Mouse (Mus musculus): ENCODE measurements at regions not wholly inside any gene's neighbourhood (a gene's known extent, or its start where the extent isn't known, plus 50 kb on each side); places are given as distances from the start of the nearest gene placed in this dataset.
"Not testable (repeated sequence)": the region's sequence is repeated elsewhere in the genome, so short reads cannot be mapped to it uniquely, and the experiment has no call there.

DNA sequence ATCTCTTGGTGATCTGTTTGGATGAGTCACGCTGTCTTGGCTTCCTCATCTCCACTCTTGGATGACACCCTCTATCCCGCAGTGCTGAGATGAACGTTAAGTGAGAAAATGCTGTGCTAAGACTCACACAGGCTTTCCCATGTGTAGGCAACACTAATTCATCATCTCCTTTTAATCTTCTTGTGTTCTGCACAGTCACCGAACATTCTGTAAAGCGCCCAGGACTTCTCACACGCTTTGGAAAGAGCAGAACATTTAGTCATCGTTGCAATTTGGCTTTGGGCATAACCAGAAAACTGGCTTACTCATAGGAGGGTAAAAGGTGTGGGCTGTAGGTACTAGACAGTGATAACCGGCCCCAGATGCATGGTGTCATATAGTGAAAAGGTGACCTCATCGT lies 94.9 kb downstream of the Plppr4 start:
- DNase-seq (ENCODE audit: low read depth, low spot score), result no peak

DNA sequence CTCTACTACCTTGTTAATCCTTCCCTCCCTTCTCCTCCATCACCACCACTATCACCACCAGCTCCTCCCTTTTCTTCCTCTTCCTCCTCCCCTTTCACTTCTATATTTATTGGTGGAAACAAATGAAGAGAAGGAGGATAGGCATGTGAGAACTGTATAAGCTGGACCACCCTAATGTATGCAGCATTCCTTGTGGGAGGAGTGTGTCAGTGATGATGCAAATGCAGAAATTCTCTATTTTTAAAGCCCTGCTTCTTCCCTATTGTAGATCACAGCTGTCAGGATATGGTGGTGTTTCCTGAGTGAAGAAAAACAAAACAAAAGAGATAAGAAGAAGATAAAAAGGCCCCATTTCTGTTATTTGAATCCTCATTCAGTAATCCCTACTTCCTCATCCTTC lies 112.8 kb downstream of the Plppr4 start:
- DNase-seq (ENCODE audit: low read depth, low spot score), result no peak

DNA sequence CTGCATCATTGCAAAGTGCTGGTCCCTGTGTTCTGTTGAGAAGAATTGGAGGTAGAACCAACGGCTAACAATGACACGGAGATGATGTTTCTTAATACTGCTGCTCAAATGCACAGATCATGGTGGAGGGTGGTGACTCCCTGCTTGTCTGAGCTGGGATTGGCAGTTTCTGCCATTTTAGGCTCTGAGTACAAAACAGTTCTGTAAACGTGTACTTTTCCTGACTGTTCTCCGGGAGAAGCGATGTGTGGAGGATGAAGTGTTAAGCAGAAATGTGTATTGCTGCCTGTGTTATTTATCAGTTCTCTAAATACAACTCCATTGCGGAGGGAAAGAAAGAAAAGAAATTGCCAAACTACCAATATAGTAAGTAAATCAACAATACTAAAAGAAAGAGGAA lies 118.9 kb downstream of the Plppr4 start:
- DNase-seq (ENCODE audit: low read depth, low spot score), result no peak

DNA sequence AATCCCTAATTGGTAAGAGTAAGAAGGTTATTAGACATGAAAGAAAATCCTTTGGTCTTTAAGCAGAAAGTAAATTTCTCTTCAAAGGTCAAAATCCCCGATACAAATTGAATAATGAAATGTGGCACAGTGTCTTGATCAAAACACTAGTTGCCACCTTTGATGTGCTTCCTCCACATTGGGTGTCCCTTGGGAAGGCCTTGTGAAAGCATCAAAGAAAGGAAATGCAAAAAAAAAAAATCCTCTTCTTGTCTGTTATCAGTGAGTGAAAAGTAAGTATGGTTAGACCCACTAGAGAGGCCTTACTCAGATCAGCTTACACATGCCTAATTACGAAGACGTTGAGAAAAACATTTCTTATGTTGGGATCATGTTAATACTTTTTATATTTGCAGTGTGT lies 134.1 kb downstream of the Plppr4 start:
- DNase-seq (ENCODE audit: low read depth, low spot score), result no peak

DNA sequence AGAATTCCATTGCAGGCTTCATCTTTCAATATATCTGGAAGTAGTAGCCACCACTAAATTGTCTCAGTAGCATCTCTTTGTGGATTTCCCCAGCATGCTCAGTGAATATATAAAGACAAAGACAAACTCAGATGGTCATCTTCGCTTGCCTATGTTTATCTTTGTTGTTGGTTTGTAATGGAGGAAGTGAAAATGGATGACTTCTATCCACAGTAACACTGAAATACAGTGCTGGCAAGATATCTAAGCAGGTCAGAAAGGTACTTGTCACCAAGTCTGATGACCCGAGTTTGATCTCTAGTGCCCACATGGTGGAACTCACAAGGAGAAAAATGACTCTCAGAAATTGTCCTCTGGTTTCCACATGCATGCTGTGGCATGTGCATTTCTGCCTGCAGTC lies 135.6 kb downstream of the Plppr4 start:
- no peak for DNase-seq (ENCODE audit: low read depth, low spot score)

DNA sequence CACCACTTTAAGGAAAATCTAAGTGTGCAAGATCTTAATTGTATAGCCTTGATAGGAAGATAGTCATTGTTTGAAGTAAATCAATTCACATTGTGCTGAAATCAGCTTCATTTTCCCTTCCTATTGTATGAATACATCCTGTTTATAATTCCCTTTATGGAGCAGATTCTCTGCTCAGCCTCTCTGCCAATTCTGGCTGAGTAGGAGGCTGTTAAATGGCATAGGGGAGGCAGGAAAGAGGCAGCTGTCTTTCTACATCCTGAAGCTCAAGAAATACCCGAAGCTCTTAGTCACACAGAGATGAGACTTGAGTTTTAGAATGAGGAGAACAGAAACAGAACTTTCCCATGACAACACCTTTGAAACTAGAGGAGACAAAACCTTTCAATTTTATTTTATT lies 142.7 kb downstream of the Plppr4 start:
- DNase-seq (ENCODE audit: low read depth, low spot score), result no peak

DNA sequence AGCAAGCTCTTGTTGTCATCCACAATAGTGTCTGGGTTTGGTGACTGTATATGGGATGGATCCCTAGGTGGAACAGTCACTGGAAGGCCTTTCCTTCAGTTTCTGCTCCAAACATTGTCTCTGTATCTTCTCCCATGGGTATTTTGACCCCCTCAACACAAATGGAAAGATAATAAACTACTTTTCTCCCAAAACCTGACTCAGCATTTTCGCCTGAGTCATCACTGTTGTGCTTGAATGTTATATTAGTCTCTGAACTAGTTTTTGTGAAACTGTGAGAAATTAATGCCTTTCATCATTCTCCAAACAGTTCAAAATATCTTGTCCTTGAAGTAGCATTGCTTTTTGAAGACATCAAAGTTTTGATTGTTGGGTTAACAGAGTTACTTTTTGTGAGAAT lies 168.8 kb downstream of the Plppr4 start:
- DNase-seq (ENCODE audit: low read depth, low spot score), result no peak

DNA sequence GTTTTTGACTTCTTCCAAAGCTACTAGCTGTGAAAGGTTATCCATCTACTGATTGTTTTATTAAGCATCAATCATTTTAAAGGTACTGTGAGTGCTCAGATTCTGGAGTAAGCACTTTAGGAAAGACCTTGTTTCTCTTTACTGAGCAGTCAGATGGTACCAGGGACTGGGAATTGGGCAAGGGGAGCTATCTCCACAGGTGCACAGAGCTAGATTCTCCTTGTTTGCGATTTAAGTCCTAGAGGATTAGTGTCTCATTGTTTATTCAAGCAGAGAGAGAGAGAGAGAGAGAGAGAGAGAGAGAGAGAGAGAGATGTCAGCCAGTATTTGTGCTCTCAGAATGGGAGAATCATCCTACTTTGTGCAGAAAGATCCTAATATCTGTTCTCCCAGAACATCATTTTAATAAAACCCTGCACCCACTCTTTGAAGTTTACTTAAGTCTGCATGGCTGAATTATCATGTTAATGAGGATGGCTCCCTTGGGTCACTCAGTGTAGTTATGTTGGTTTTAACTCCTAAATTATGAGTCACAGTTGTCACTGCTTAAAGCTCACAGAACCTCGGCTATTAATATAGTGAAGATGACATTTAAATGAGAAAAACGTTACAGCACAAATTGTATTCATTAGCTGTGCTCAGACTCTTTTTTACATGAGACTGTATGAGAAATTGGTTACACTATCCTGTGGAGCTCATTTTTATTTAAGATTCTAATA lies 171.7 kb downstream of the Plppr4 start:
- no peak for DNase-seq (ENCODE audit: low read depth, low spot score)

DNA sequence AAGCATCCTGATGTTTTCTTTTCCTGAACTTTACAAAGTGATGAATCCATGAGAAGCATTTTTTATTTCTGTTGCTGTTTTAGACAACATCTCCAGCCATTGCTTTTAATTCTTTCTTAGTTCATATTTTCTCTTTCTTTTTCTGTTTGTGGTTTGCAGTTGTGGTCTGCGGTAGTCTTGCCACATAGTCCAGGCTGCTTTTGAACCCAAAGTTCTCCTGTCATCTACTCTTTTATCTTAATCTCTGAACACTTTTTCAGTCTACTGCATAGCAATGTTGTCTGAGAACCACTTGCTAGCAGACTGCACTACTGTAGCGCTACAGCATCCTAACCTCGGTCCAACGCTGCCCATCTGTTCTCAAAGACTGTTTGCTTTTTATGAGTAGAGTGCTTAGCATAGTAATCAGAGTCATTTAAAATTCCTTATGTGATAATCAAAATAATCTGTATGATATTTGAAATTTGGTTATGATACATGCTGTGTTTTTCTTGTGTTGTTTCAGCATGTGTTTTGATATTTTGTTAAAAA lies 177.0 kb downstream of the Plppr4 start:
- DNase-seq (ENCODE audit: low read depth, low spot score), result no peak

DNA sequence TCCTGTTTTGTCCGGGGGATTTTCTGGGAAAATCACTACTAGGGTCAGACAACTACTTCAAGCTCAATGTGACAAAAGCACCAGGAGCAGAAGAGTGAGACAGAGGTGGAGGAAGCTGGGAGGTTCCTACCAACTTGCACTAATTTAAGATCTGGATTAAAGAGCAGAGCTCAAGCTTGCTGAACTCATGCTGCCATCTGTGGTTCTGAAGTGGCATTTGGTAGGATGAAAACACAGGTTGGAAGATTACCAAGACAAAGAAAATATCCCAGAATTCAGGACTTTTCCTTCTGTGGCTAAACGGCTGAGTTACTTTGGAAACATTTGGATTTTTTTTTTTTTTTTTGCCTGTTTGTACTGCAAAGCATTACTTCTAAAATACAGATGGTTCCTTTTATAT lies 190.9 kb downstream of the Plppr4 start:
- no peak for DNase-seq (ENCODE audit: low read depth, low spot score)

DNA sequence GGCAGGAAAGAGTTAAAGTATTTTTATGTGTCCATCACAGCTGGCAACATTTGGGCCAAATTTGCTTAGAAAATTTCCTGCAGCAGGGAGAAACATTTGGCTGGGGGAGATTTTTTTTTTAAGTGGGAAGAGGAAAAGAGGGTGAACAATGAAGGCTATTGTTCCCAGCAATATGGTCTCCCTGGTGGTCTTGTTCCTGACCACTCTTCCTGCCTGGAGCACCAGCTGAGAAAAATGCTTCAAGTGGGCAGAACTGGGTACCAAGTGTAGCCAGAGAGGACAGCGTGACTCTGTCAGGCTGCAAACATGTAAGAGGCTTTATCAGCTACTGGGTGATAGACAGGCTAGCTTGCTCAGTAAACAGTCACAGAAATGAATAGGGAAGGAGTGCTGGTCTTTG lies 194.3 kb upstream of the Palmd start:
- no peak for DNase-seq (ENCODE audit: low read depth, low spot score)

DNA sequence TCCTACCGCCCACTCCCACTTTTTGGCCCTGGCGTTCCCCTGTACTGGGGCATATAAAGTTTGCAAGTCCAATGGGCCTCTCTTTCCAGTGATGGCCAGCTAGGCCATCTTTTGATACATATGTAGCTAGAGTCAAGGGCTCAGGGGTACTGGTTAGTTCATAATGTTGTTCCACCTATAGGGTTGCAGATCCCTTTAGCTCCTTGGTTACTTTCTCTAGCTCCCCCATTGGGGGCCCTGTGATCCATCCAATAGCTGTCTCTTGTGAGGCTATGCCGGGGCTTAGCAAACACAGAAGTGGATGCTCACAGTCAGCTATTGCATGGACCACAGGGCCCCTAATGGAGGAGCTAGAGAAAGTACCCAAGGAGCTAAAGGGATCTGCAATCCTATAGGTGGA lies 191.9 kb upstream of the Palmd start:
- not testable (repeated sequence) for DNase-seq (ENCODE audit: low read depth, low spot score)

DNA sequence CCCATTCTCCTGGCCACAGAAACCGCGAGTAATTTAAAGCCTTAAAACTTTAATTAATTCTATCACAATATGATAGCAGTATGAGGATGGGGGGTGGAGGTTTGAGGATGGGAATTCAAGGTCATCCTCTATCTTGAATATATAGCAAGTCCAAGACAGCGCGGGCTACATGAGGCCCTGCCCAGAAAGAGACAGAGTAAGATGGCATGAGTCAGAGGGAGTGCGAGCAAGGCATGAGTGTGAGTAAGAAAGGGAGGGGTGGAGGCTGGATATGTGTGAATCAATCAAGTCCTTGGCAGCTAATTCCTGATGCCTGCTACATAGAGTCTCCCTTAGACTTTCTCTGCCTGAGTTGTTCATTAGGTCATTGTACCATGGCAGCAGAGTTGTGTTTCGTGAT lies 186.5 kb upstream of the Palmd start:
- DNase-seq (ENCODE audit: low read depth, low spot score), result no peak

DNA sequence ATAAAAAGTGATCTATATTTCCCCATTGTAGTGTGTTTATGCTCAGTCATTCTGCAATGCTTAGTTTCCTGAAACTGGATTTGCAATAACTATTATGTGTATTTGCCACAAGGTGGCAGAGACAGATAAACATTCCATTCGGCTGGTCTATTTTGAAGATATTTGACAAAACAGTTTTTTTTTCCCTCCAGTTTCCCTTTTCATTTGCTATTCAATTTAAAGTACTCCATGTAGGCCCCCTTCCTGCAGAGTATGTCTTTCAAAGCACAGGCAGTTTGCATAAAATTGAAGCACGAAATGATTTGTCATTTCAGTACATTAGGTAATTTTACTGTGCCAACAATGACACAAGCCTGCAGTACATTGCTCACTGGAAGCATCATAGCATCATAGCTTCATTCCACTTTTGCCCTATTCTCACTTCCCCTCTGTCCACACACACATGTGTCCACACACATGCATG lies 184.3 kb upstream of the Palmd start:
- no peak for DNase-seq (ENCODE audit: low read depth, low spot score)

DNA sequence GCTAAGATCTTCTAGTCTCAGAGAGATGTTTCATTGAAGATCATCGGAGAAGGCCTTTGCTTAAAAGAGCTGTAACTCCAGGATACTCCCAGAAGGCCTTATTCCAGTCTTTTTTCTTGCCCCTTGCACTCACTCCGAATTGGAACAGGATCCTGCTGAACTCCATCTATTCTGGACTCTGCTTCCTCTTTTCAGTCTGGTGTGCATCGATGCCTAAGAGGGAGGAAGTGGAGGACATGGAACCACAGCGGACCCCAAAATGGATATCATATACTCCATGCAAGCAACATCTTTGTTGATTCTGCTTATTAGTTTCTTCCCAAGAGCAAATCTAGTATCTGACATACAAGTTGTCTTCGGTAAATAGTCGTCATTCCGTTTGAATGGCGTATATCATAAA lies 183.6 kb upstream of the Palmd start:
- no peak for DNase-seq (ENCODE audit: low read depth, low spot score)

DNA sequence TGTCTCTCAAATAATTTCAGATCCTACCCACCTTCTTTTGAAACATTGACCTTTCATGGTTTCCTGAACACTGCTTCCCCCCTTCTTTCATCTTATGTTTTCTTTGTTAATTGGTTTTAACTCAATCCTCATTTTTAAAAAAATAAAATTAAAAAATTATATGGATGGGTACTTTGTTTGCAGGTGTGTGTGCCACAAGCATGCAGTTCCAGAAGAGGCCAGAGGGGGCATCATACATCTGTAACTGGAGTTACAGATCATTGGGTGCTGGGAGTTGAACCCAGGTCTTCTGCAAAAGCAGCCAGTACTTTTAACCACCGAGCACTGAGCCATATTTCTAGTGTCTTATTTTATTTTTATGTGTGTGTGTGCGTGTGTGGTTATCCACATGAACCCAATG lies 178.6 kb upstream of the Palmd start:
- peak; percentile 22 for DNase-seq (ENCODE audit: low read depth, low spot score)

DNA sequence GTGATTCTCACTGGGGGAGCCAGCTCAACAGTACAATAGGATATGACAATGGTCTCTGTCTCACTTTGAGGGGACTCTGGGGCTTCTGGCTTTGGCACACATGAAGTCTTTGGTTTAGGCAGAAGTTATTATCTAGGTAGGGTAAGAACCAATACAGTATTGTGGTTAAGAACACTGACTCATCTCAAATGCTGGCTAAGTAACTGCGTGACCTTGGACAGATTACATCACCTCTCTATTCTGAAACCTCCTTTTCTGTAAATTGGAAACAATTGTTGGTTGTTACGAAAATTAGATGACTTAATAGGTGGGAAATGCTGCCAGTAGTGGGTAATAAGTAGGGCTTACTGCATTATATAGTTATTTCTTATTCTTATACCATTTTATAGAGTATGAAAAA lies 171.0 kb upstream of the Palmd start:
- no peak for DNase-seq (ENCODE audit: low read depth, low spot score)

DNA sequence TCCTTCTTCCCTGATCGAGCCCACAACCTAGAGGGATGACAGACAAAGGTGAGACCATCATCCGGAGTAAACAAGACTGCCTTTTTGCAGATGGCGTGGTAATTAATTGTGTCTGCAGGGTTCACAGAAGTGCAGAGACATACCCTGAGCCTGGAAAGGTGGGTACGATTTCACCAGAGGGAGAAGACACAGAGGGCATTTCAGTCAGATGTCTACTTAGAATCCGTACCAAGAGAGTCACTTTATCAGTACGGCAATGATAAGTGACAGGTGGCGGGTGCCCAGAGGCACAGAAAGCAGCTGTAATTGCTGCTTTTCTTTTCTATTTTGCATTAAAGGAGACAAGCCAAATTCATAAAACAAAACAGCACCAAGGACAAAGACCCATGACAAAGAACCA lies 169.9 kb upstream of the Palmd start:
- no peak for DNase-seq (ENCODE audit: low read depth, low spot score)

DNA sequence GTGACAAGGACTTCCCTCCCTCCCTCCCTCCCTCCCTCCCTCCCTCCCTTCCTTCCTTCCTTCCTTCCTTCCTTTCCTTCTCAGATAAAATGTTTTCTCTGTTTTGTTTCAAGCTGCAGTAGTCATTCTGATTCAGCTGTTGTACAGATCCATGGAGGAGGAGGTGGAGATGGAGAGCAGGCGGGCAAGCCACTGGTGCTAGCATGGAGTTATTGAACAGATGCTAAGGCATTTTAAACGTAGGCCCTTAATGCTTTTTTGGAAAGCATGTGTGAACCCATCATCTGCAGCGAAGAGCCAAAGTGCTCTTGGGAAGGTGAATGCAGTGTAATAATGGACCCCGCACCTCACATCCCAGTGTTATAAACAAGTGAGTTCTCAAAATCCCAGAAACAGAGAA lies 164.1 kb upstream of the Palmd start:
- no peak for DNase-seq (ENCODE audit: low read depth, low spot score)

DNA sequence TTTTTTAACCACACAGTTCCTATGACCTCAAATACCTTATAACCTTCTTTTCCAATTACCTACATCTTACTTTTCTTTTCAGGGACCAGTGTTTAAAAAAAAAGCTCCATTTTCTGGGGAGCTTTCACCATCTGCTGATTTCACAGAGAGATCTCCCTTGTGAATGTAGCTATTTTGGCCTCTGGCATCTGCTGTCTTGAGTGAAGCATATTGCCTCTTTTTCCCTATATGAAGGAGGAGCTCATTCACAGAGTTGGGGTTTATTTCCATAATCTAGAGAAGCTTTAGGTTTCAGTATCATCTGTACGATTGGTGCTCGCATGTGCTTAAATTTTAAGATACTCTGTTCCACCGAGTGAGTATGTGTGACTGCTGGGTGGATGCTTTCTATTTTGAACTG lies 153.4 kb upstream of the Palmd start:
- no peak for DNase-seq (ENCODE audit: low read depth, low spot score)

DNA sequence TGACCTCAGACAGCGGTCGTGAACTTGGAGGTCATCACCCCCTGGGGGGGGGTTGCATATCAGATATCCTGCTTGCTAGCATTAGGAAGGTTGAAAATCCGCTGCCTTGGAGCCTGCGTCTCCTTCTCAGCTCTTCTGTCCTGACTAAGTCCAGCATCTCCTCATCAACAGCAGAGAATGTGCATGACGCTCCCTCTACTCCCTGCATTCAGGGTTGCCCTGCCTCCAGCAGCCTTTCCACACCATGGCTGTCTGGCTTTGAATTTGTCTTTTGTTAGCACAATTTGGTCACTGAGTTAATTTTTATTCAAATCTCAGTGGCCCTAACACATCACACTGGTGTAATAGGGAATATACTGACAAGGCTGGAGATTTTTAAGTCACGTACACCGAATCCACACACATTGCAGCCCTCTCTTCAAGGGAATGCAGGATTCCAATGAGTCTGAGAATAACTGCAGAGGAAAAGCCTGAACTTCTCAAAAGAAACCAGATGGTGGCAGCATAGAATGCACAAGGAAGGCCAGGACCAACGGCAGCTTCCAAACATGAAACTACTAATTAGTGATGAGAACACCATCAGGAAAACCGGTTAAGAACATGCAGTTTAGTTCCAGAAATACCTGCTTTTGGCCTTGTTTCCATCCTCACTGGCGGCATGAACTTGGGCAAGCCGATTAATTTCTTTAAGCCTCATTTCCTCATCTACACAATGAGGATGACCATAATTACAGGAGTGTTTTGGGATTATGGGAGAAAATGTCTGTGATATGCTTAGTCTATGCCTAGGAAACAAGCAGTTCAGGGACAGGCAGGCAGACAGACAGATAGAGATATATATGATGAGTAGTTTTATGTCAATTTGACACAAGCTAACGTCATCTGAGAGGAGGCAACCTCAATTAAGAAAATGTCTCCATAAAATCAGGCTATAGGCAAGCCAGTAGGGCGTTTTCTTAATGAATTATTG lies 151.6 kb upstream of the Palmd start:
- DNase-seq (ENCODE audit: low read depth, low spot score), result peak; percentile 59

DNA sequence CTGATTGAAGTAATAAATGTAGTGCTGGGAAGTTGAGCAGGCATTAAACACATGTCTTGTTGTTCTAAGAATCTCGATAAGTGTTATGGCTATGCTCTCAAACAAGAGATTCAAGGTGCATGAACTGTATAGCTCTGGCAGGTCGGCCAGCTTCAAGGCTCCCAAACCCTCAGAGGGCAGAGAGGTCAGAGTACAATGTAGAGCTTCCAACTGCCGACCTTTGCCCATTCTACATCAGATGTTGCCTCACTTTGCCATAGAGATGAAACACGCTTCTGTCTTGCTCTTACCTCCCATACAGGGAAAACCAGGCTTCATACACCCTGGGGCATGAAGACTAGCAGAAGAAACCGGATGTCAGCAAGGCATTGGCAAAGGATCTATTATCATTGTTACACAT lies 150.8 kb upstream of the Palmd start:
- DNase-seq (ENCODE audit: low read depth, low spot score), result no peak

DNA sequence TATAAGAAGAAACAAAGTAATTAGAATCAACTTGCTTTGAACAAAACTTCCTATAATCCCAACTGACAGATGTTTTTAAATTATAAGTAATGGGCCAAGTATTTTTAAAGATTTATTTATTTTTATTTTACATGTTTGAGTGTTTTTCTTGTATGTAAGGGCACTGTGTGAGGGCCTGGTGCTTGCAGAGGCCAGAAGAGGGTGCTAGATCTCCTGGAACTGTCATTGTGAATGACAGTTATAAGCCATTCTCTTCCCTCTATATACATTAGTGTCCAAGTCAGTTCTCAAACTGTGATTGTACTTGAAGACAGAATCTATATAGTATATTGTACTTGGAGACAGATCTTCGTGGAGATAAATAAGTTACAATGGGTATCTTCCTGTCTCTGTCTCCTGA lies 149.1 kb upstream of the Palmd start:
- DNase-seq (ENCODE audit: low read depth, low spot score), result peak; percentile 65
